Mouse (Mus musculus) embryonic facial prominence, embryonic 13.5 days (tissue): Measurements from ENCODE around the gene Rusc2. TPM values are rescaled to one million over a fixed set of nuclear protein-coding genes. Genes with fewer than 3 reads are reported as not detected.

Source experiments
- ATAC-seq: fragments of 200-750 bp; cut with Nextera tagmentation; 2 replicates; pipeline ENCODE4 v1.8.0; 2017; ENCODE audit warnings: low read depth; ENCODE audit not compliant: insufficient number of reproducible peaks, insufficient read depth, low FRiP score, low TSS enrichment
- H3K27ac ChIP-seq: fragments of 300-500 bp; sonication (generic); 2 replicates; pipeline ENCODE4 v1.5.1; 2015; ENCODE audit warnings: moderate library complexity, mild to moderate bottlenecking, inconsistent platforms
- H3K27me3 ChIP-seq: fragments of 300-500 bp; sonication (generic); 2 replicates; pipeline ENCODE4 v1.6.1; 2015; ENCODE audit warnings: mild to moderate bottlenecking, inconsistent platforms
- H3K36me3 ChIP-seq: fragments of 300-500 bp; sonication (generic); 2 replicates; pipeline ENCODE4 v1.6.1; 2015; ENCODE audit warnings: mild to moderate bottlenecking, inconsistent platforms
- H3K4me1 ChIP-seq: fragments of 300-500 bp; sonication (generic); 2 replicates; pipeline ENCODE4 v1.6.1; 2015; ENCODE audit warnings: inconsistent platforms
- H3K4me2 ChIP-seq: fragments of 300-500 bp; sonication (generic); 2 replicates; pipeline ENCODE4 v1.6.1; 2015; ENCODE audit warnings: moderate library complexity, mild to moderate bottlenecking, inconsistent platforms
- H3K4me3 ChIP-seq: fragments of 300-500 bp; sonication (generic); 2 replicates; pipeline ENCODE4 v1.5.1; 2015; ENCODE audit warnings: mild to moderate bottlenecking, inconsistent platforms
- H3K9ac ChIP-seq: fragments of 300-500 bp; sonication (generic); 2 replicates; pipeline ENCODE4 v1.6.1; 2015; ENCODE audit warnings: mild to moderate bottlenecking, inconsistent platforms
- H3K9me3 ChIP-seq: fragments of 300-500 bp; sonication (generic); 2 replicates; pipeline ENCODE4 v1.6.1; 2016; ENCODE audit warnings: inconsistent platforms
- WGBS: fragments of 180-500 bp; shearing (Covaris S2); methylation state at CpG from one replicate; pipeline ENCODE4 v1.1.7; 2015; ENCODE audit warnings: mixed read lengths; 5-methylcytosine and 5-hydroxymethylcytosine counted together
- polyA plus RNA-seq: library from polyadenylated mRNA; unstranded; fragments of >200 nt; fragmentation: Nextera tagmentation; extraction: Ambion mirVana; gene quantifications from 2 replicates; pipeline ENCODE4 v1.2.1, GENCODE M21; 2015

Gene Rusc2
- polyA plus RNA-seq, 1 experiment from 2014 or later, result 13.1 TPM

- Histone ChIP-seq H3K9me3 (no peaks in the 10 kb centered on the region), H3K4me2 (peak overlapping the region; percentile 22; the same call in 1 of the 2 replicates), H3K36me3 (no peaks in the 10 kb centered on the region; the same call in 1 of the 2 replicates), H3K4me3 (0 out of 2 replicates have a peak overlapping the region, but pooled peaks have one; percentile 4), H3K27ac (peak overlapping the region; percentile 7; the same call in 1 of the 2 replicates), H3K9ac (peak overlapping the region; percentile 52; the same call in 1 of the 2 replicates), H3K27me3 (no peaks in the 10 kb centered on the region), H3K4me1 (peaks cover 66% of the 10 kb centered on the region)
- 16% methylated on average over 10 of the region's 10 CpGs for WGBS
- no peak for ATAC-seq
Measured at GRCm38 (mm10) chr4:43400976-43401375, 19.2 kb downstream of the Rusc2 start.

DNA sequence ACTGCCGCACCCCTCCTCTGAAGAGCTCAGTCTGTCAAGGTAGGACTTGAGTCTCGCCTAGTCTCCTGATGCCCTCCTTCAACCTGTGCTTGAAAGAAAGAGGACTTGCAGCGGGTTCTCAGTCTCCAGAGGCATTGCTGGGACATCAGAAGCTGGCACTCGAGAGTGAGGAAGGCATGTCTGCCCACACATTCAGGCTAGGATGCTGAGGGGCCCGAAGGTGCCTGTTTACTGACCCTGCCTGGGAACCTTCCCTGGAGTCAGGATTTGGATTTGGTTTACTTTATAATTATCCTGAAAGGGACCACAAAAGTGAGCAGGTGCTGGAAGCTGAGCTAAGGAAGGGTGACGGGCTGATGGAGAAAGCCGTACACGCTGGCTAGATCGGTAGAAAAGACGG, 19.7 kb downstream of the Rusc2 start:
- H3K9ac ChIP-seq, result peak overlapping the region; percentile 52; the same call in 1 of the 2 replicates

GRCm38 (mm10) chr4:43402212-43402611, 20.4 kb downstream of the Rusc2 start:
- Histone ChIP-seq H3K27me3 (no peaks in the 10 kb centered on the region), H3K4me2 (no peak overlapping the region), H3K36me3 (no peaks in the 10 kb centered on the region; the same call in 1 of the 2 replicates), H3K27ac (no peak overlapping the region), H3K9me3 (no peaks in the 10 kb centered on the region), H3K4me3 (no peak overlapping the region), H3K4me1 (peaks cover 66% of the 10 kb centered on the region), H3K9ac (no peak overlapping the region)
- 73% methylated on average over 9 of the region's 9 CpGs for WGBS
- no peak for ATAC-seq

More for the DNA sequence above, 19.7 kb downstream of the Rusc2 start:
- no peak for ATAC-seq
- H3K9me3 ChIP-seq, result no peaks in the 10 kb centered on the region
- 70% methylated on average over 10 of the region's 10 CpGs for whole genome bisulfite sequencing
- peak overlapping the region; percentile 7; the same call in 1 of the 2 replicates for H3K27ac ChIP-seq
- H3K27me3 ChIP-seq, result no peaks in the 10 kb centered on the region
- peaks cover 65% of the 10 kb centered on the region for H3K4me1 ChIP-seq
- no peak overlapping the region for H3K4me3 ChIP-seq
- 0 out of 2 replicates have a peak overlapping the region, but pooled peaks have one; percentile 22 for H3K4me2 ChIP-seq
- no peaks in the 10 kb centered on the region; the same call in 1 of the 2 replicates for H3K36me3 ChIP-seq

DNA sequence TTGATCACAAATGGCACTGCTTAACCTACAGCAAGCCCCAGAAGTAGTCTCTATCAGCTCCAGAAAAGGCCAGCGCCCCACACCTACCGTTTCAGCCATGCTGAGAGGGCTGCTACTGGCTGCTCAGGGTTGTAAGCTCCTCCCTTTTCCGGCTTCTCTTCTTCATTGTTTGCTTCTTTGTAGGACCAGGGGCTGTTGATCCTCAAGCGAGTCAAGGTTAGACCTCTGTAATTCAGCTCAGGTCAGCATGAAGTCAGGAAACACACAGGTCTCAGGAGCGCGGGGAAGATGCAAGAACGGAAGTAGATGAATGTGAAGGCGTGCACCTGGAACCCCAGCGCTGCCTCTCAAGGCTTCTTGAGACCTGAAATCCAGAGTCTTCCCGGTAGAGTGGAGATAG, 22.9 kb downstream of the Rusc2 start:
- H3K4me2 ChIP-seq, result no peak overlapping the region
- H3K4me3 ChIP-seq, result no peak overlapping the region
- H3K9ac ChIP-seq, result no peak overlapping the region
- no peak overlapping the region; the same call in 1 of the 2 replicates for H3K27ac ChIP-seq
- no peak for ATAC-seq
- no peaks in the 10 kb centered on the region for H3K9me3 ChIP-seq
- H3K4me1 ChIP-seq, result peaks cover 60% of the 10 kb centered on the region
- no peaks in the 10 kb centered on the region for H3K27me3 ChIP-seq
- WGBS, result 89% methylated on average over 10 of the region's 10 CpGs
- no peaks in the 10 kb centered on the region; the same call in 1 of the 2 replicates for H3K36me3 ChIP-seq

GRCm38 (mm10) chr4:43406162-43406971, 24.6 kb downstream of the Rusc2 start:
- ATAC-seq, result peak; percentile 90
- H3K36me3 ChIP-seq, result no peaks in the 10 kb centered on the region; the same call in 1 of the 2 replicates
- H3K9ac ChIP-seq, result peak overlapping the region; percentile 79
- H3K4me3 ChIP-seq, result peak overlapping the region; percentile 59
- H3K4me2 ChIP-seq, result peak overlapping the region; percentile 74
- no peaks in the 10 kb centered on the region for H3K9me3 ChIP-seq
- WGBS, result under 1% methylated on average over 28 of the region's 28 CpGs
- H3K27me3 ChIP-seq, result no peaks in the 10 kb centered on the region
- H3K4me1 ChIP-seq, result peaks cover 43% of the 10 kb centered on the region
- H3K27ac ChIP-seq, result peak overlapping the region; percentile 84

- H3K4me3 ChIP-seq, result peak overlapping the region; percentile 59
- H3K36me3 ChIP-seq, result no peaks in the 10 kb centered on the region; the same call in 1 of the 2 replicates
- no peak for ATAC-seq
- H3K4me1 ChIP-seq, result peaks cover 34% of the 10 kb centered on the region
- peak overlapping the region; percentile 84 for H3K27ac ChIP-seq
- H3K4me2 ChIP-seq, result peak overlapping the region; percentile 74
- peak overlapping the region; percentile 79 for H3K9ac ChIP-seq
- WGBS, result 65% methylated on average over 12 of the region's 12 CpGs
- no peaks in the 10 kb centered on the region for H3K9me3 ChIP-seq
- no peaks in the 10 kb centered on the region for H3K27me3 ChIP-seq
Measured at GRCm38 (mm10) chr4:43407071-43407920, 25.5 kb downstream of the Rusc2 start.

GRCm38 (mm10) chr4:43414761-43415160, 33.0 kb downstream of the Rusc2 start:
- H3K27me3 ChIP-seq, result no peaks in the 10 kb centered on the region
- peaks cover 5% of the 10 kb centered on the region; the same call in 1 of the 2 replicates for H3K4me1 ChIP-seq
- no peak overlapping the region for H3K9ac ChIP-seq
- peaks cover 42% of the 10 kb centered on the region for H3K36me3 ChIP-seq
- no peak overlapping the region for H3K4me2 ChIP-seq
- no peaks in the 10 kb centered on the region for H3K9me3 ChIP-seq
- no peak overlapping the region for H3K27ac ChIP-seq
- no peak overlapping the region for H3K4me3 ChIP-seq
- WGBS, result 88% methylated on average over 14 of the region's 14 CpGs
- ATAC-seq, result no peak

- Histone ChIP-seq H3K9me3 (no peaks in the 10 kb centered on the region), H3K27ac (no peak overlapping the region), H3K9ac (no peak overlapping the region), H3K4me3 (no peak overlapping the region), H3K36me3 (peaks cover 42% of the 10 kb centered on the region), H3K4me1 (peaks cover 10% of the 10 kb centered on the region), H3K27me3 (no peaks in the 10 kb centered on the region), H3K4me2 (no peak overlapping the region)
- no peak for ATAC-seq
- WGBS, result 93% methylated on average over 29 of the region's 29 CpGs
Measured at GRCm38 (mm10) chr4:43415221-43416070, 33.7 kb downstream of the Rusc2 start.

DNA sequence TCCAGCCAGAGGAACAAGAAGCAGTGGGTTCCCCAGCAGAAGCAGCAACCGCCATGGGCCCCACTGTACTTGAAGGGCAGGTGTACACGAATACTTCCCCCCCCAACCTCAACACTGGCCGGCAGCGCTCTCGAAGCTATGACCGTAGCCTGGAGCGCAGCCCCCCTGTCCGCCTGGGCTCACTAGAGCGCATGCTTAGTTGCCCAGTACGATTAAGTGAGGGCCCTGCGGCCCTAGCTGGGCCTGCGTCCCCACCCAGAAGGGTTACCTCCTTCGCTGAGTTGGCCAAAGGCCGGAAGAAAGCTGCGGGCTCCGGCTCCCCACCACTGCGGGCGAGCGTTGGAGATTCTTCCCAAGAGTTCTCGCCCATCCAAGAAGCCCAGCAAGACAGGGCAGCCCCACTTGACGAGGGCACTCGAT, 34.3 kb downstream of the Rusc2 start:
- H3K4me3 ChIP-seq, result no peak overlapping the region
- ATAC-seq, result no peak
- 93% methylated on average over 22 of the region's 22 CpGs for WGBS
- no peaks in the 10 kb centered on the region for H3K9me3 ChIP-seq
- H3K4me1 ChIP-seq, result peaks cover 10% of the 10 kb centered on the region
- H3K36me3 ChIP-seq, result peaks cover 44% of the 10 kb centered on the region
- H3K27me3 ChIP-seq, result no peaks in the 10 kb centered on the region
- no peak overlapping the region for H3K9ac ChIP-seq
- H3K4me2 ChIP-seq, result no peak overlapping the region
- H3K27ac ChIP-seq, result no peak overlapping the region

GRCm38 (mm10) chr4:43417269-43418062, 35.7 kb downstream of the Rusc2 start:
- H3K9ac ChIP-seq, result no peak overlapping the region
- ATAC-seq, result no peak
- 82% methylated on average over 16 of the region's 16 CpGs for WGBS
- peaks cover 10% of the 10 kb centered on the region for H3K4me1 ChIP-seq
- H3K9me3 ChIP-seq, result no peaks in the 10 kb centered on the region
- no peak overlapping the region for H3K4me3 ChIP-seq
- H3K27ac ChIP-seq, result no peak overlapping the region
- peaks cover 58% of the 10 kb centered on the region for H3K36me3 ChIP-seq
- H3K27me3 ChIP-seq, result no peaks in the 10 kb centered on the region
- H3K4me2 ChIP-seq, result no peak overlapping the region
